Mouse (Mus musculus) thymus, adult 2 months (tissue): Measurements from ENCODE around the gene Gm48552. TPM values are rescaled to one million over a fixed set of nuclear protein-coding genes. Genes with fewer than 3 reads are reported as not detected.

Experiments used
- DNase-seq: peaks from one replicate; pipeline ENCODE4 v3.0.0; 2021
- H3K27ac ChIP-seq: fragments of 200-500 bp; 2 replicates; pipeline ENCODE4 v1.5.1; 2012; ENCODE audit warnings: low read length, control low read depth; ENCODE audit not compliant: control insufficient read depth, insufficient read depth
- H3K27me3 ChIP-seq: fragments of 200-500 bp; 2 replicates; pipeline ENCODE4 v1.6.1; 2012; ENCODE audit warnings: mild to moderate bottlenecking, low read length, moderate library complexity, mixed read lengths; ENCODE audit not compliant: control insufficient read depth, insufficient read depth
- H3K36me3 ChIP-seq: fragments of 200-500 bp; 2 replicates; pipeline ENCODE4 v1.6.1; 2012; ENCODE audit warnings: mild to moderate bottlenecking, low read length, moderate library complexity; ENCODE audit not compliant: control insufficient read depth, insufficient read depth
- H3K4me1 ChIP-seq: fragments of 200-500 bp; replicated peaks from 2 replicates; pipeline ENCODE4 v1.6.1; 2012; ENCODE audit warnings: low read length; ENCODE audit not compliant: control insufficient read depth, insufficient read depth
- H3K4me3 ChIP-seq: fragments of 200-500 bp; 2 replicates; pipeline ENCODE4 v1.5.1; 2012; ENCODE audit warnings: mild to moderate bottlenecking, low read length, control low read depth, moderate library complexity; ENCODE audit not compliant: control insufficient read depth, insufficient read depth
- CTCF ChIP-seq: fragments of 200-500 bp; IDR thresholded peaks from 2 replicates; pipeline ENCODE4 v1.5.1; 2012; ENCODE audit warnings: mild to moderate bottlenecking, control low read depth, low read length, moderate library complexity, borderline replicate concordance; ENCODE audit not compliant: control insufficient read depth, poor library complexity, insufficient read depth; ENCODE audit errors: extremely low read depth
- POLR2A ChIP-seq: fragments of 200-500 bp; IDR thresholded peaks from 2 replicates; pipeline ENCODE4 v1.6.1; 2012; ENCODE audit warnings: mild to moderate bottlenecking, low read length, control low read depth, moderate library complexity; ENCODE audit not compliant: control insufficient read depth, poor library complexity, insufficient read depth; ENCODE audit errors: extremely low read depth
- WGBS: fragments of 180-500 bp; shearing (Covaris S2); methylation state at CpG from one replicate; pipeline ENCODE4 v1.1.7; 2018; 5-methylcytosine and 5-hydroxymethylcytosine counted together
- polyA plus RNA-seq: library from polyadenylated mRNA; depleted of rRNA; stranded (reverse); fragments of >200 nt; gene quantifications from 2 replicates; pipeline ENCODE4 v1.2.3, GENCODE M21; 2012

The Gm48552 gene
- polyA plus RNA-seq, 1 experiment: 8.4 TPM

DNA sequence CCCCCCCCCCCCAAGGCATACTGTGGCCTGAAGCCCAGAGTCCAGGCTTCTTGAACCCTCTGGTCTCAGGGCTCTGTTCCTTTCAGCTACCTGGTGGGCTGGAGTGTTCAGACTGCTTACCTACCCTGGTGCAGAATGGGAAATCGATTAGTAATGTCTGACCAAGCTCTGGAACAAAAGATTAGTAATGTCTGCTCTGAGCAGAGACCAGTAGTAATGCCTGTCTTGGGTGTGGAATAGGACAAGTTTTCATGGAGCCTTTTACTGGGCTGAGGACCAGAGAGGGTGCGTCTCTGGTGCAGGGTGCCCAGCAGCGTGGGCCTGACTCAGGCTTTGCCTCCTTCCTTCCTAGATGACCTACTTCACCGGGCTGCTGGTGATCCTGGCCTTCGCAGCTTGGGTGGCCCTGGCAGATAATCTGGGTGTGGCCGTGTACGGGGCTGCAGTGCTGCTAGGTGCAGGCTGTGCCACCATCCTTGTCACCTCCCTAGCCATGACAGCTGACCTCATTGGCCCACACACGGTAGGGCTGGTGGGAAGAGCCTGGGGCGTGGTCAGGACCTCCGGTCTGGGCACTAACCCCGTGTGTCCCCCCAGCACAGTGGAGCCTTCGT is 26.4 kb upstream of the Gm48552 start:
- TF ChIP-seq POLR2A (no peak), CTCF (no peak)
- peaks cover 17% of the 10 kb centered on the region for H3K4me1 ChIP-seq
- no peak overlapping the region for H3K4me3 ChIP-seq
- H3K27ac ChIP-seq: no peak overlapping the region
- no peaks in the 10 kb centered on the region for H3K27me3 ChIP-seq
- DNase-seq: no peak
- H3K36me3 ChIP-seq: peaks cover 9% of the 10 kb centered on the region
- whole genome bisulfite sequencing: 98% methylated on average over 12 of the region's 12 CpGs

DNA sequence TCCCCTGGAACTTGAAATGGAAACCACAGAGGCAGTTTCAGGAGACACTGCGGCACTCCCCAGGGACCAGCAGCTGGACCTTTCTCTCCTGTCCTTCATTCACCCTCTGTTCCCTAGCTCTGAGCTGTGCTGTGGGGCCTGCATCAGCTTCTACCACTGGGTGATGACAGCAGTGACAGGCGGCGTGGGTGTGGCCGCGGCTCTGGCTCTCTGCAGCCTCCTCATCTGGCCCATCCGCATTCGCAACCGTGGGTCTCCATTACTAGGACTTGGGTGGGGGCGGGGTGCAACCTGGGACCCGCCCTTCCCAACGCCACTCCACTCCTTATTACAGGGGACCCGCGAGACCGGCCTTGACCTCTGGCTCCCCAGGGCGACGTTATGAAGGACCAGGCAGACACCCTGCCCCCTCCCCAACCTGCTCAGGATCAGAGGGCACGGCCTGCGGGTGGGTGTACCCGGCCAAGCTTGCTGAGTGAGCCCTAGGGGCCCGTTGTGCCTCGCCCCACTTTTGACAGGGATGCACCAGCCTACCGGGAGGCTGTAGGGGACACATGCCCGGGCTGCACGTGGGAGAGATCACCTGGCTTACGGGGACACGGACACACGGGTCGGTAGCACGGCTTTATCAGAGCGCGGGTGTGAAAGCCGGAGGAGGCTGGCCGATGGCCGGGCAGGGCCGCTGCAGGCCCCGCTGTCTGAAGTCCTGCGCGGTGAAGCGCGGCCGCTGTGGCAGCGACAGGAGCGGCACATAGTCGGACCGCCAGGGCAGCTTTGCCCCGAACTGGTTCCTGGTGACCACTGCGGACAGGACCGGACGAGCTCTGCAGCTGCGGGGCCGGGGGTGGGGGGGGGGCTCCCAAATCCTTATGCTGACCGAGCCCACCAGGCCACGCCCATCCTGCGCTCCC is 25.1 kb upstream of the Gm48552 start:
- peaks cover 19% of the 10 kb centered on the region for H3K36me3 ChIP-seq
- no peak overlapping the region for H3K27ac ChIP-seq
- no peak overlapping the region for H3K4me3 ChIP-seq
- DNase-seq: no peak
- WGBS: 94% methylated on average over 54 of the region's 54 CpGs
- peaks cover 6% of the 10 kb centered on the region for H3K4me1 ChIP-seq
- no peak for TF ChIP-seq CTCF
- no peak for TF ChIP-seq POLR2A
- H3K27me3 ChIP-seq: no peaks in the 10 kb centered on the region

DNA sequence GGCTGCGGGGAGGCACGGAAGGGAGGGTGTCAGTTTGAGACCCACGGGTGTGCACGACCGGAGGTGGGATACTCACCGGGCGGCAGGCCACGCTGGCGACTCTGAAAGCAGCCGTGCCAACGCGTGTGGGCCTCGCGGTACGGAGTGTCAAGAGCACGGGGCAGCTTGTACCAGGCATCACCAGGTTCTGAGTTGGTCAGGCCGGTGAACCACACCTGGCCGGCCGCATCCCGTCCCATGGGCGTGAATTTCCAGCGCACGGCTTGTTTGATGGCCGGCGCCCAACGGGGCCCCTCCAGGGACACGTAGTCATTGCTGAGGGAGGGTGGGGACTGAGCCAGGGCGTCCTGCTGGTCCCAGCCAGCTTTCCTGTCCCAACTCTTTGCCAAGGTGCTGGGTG is 24.1 kb upstream of the Gm48552 start:
- TF ChIP-seq CTCF (no peak), POLR2A (no peak)
- peaks cover 24% of the 10 kb centered on the region for H3K36me3 ChIP-seq
- no peak for DNase-seq
- H3K4me1 ChIP-seq: no peaks in the 10 kb centered on the region
- 95% methylated on average over 28 of the region's 28 CpGs for WGBS
- no peaks in the 10 kb centered on the region for H3K27me3 ChIP-seq
- no peak overlapping the region for H3K4me3 ChIP-seq
- H3K27ac ChIP-seq: no peak overlapping the region

DNA sequence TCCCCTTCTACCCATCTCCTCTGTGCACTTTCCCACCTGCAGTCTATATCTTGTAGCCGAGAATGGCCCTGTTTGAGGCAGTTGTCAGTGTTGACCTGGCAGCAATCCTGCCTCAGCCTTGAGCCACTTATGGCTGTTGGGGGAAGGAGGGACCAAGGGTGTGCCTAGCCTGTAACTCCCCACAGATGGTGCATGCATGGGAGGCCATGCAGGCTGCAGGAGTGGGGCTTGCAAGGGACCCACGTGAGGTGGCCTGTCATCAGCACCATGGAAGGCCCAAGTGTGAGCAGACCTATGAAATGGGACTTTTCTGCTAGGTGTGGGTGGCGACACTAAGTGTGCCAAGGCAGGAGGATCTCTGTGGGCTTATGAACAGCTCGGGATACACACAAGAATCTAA is 23.7 kb upstream of the Gm48552 start:
- H3K27ac ChIP-seq: no peak overlapping the region
- 75% methylated on average over 4 of the region's 4 CpGs for WGBS
- H3K4me1 ChIP-seq: no peaks in the 10 kb centered on the region
- H3K4me3 ChIP-seq: no peak overlapping the region
- H3K27me3 ChIP-seq: no peaks in the 10 kb centered on the region
- peaks cover 28% of the 10 kb centered on the region for H3K36me3 ChIP-seq
- no peak for DNase-seq
- TF ChIP-seq CTCF (no peak), POLR2A (no peak)

DNA sequence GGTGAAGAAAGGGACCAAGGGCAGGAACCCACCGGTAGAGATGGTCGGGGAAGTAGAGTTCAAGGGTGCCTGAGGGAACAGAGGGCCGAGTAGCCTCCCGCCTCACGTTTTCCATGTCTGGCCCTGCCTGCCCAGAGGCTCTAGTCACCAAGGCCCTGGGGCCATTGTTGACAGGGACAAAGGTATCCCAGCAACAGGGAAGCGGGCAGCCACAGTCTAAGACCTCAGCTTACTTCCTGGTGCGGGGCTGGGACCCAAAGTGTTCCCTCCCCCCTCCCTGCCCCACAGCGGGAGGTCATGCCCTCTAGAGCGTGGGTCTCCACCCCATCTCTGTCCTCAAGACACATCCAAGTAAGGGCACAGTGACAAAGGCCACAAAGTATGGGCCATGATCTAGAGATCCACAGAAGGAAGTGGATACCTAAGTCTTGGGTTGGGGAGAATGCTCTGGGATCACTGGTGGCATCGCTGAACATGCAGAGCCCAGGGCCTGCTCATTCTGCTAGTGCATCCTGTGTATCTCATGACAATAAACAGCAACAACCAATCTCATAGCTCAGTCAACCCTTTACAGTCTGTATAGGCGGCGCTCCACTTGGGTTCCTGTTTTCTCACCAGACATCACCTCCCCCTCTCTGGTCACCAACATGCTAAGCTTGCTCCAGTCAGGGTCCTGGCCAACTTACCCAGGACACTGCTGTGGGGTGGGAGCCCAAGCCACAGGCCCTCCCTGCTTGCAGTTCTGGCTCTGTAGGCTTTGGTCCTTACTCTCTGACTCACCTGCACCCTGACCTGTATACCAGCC is 22.9 kb upstream of the Gm48552 start, which contains the start of gene 4930404N11Rik:
TSS of gene 4930404N11Rik (minus strand) at position 145 of the 805 bp plus-strand sequence.
- Histone ChIP-seq H3K4me1 (no peaks in the 10 kb centered on the region), H3K36me3 (peaks cover 35% of the 10 kb centered on the region), H3K27ac (no peak within 1 kb of the TSS), H3K4me3 (no peak within 1 kb of the TSS), H3K27me3 (no peaks in the 10 kb centered on the region)
- TF ChIP-seq CTCF (no peak), POLR2A (no peak)
- WGBS: 71% methylated on average over 12 of the region's 12 CpGs
- DNase-seq: no peak
